Mouse (Mus musculus): ENCODE measurements at regions not wholly inside any gene's neighbourhood (a gene's known extent, or its start where the extent isn't known, plus 50 kb on each side); places are given as distances from the start of the nearest gene placed in this dataset.

GRCm38 (mm10) chr6:53233777-53234176 lies 53.3 kb upstream of the Creb5 start:
- WGBS: 64% methylated on average over 4 of the region's 4 CpGs

GRCm38 (mm10) chr6:53232616-53233015 lies 54.5 kb upstream of the Creb5 start:
- Histone ChIP-seq H3K27me3 (no peaks in the 10 kb centered on the region), H3K36me3 (no peaks in the 10 kb centered on the region), H3K4me3 (no peak overlapping the region), H3K9me3 (replicated peaks) (no peaks in the 10 kb centered on the region), H3K9ac (no peak overlapping the region), H3K27ac (no peak overlapping the region), H3K4me2 (no peak overlapping the region), H3K4me1 (replicated peaks) (no peaks in the 10 kb centered on the region)
- no peak for ATAC-seq (replicated peaks; ENCODE audit: insufficient number of reproducible peaks, insufficient read depth, low FRiP score, low read depth)
- 58% methylated on average over 5 of the region's 5 CpGs for WGBS

More at GRCm38 (mm10) chr6:53233777-53234176, 53.3 kb upstream of the Creb5 start:
- Histone ChIP-seq H3K9me3 (replicated peaks) (no peaks in the 10 kb centered on the region), H3K27me3 (no peaks in the 10 kb centered on the region), H3K27ac (no peak overlapping the region), H3K4me2 (no peak overlapping the region), H3K36me3 (no peaks in the 10 kb centered on the region), H3K4me1 (replicated peaks) (no peaks in the 10 kb centered on the region), H3K9ac (no peak overlapping the region), H3K4me3 (no peak overlapping the region)
- no peak for ATAC-seq (replicated peaks; ENCODE audit: insufficient number of reproducible peaks, insufficient read depth, low FRiP score, low read depth)

GRCm38 (mm10) chr6:53229350-53229749 lies 57.7 kb upstream of the Creb5 start:
- no peaks in the 10 kb centered on the region for H3K9me3 ChIP-seq (replicated peaks)
- H3K27ac ChIP-seq: no peak overlapping the region
- H3K27me3 ChIP-seq: no peaks in the 10 kb centered on the region
- no peak overlapping the region for H3K9ac ChIP-seq
- WGBS: 66% methylated on average over 6 of the region's 6 CpGs
- H3K4me1 ChIP-seq (replicated peaks): no peaks in the 10 kb centered on the region
- no peak for ATAC-seq (replicated peaks; ENCODE audit: insufficient number of reproducible peaks, insufficient read depth, low FRiP score, low read depth)
- no peak overlapping the region for H3K4me3 ChIP-seq
- no peak overlapping the region for H3K4me2 ChIP-seq
- no peaks in the 10 kb centered on the region for H3K36me3 ChIP-seq

GRCm38 (mm10) chr6:53222104-53222503 lies 65.0 kb upstream of the Creb5 start:
- Histone ChIP-seq H3K4me1 (replicated peaks) (0 out of 2 replicates have a peak, but pooled peaks cover 3% of the 10 kb centered on the region), H3K9ac (no peak overlapping the region), H3K4me2 (no peak overlapping the region), H3K27me3 (no peaks in the 10 kb centered on the region), H3K36me3 (no peaks in the 10 kb centered on the region), H3K4me3 (no peak overlapping the region), H3K9me3 (replicated peaks) (no peaks in the 10 kb centered on the region), H3K27ac (no peak overlapping the region)
- WGBS: 49% methylated on average over 8 of the region's 8 CpGs
- ATAC-seq (replicated peaks; ENCODE audit: insufficient number of reproducible peaks, insufficient read depth, low FRiP score, low read depth): no peak

- Histone ChIP-seq H3K4me1 (replicated peaks) (0 out of 2 replicates have a peak, but pooled peaks cover 3% of the 10 kb centered on the region), H3K9me3 (replicated peaks) (no peaks in the 10 kb centered on the region), H3K27ac (no peak overlapping the region), H3K36me3 (no peaks in the 10 kb centered on the region), H3K9ac (no peak overlapping the region), H3K27me3 (no peaks in the 10 kb centered on the region), H3K4me2 (no peak overlapping the region), H3K4me3 (no peak overlapping the region)
- no peak for ATAC-seq (replicated peaks; ENCODE audit: insufficient number of reproducible peaks, insufficient read depth, low FRiP score, low read depth)
- 84% methylated on average over 4 of the region's 4 CpGs for WGBS
Measured at GRCm38 (mm10) chr6:53221668-53222005, 65.4 kb upstream of the Creb5 start.

GRCm38 (mm10) chr6:53220784-53221667 lies 66.0 kb upstream of the Creb5 start:
- no peak overlapping the region for H3K4me3 ChIP-seq
- H3K4me2 ChIP-seq: no peak overlapping the region
- H3K9ac ChIP-seq: no peak overlapping the region
- H3K4me1 ChIP-seq (replicated peaks): 0 out of 2 replicates have a peak, but pooled peaks cover 3% of the 10 kb centered on the region
- 69% methylated on average over 18 of the region's 18 CpGs for WGBS
- ATAC-seq (replicated peaks; ENCODE audit: insufficient number of reproducible peaks, insufficient read depth, low FRiP score, low read depth): no peak
- H3K27me3 ChIP-seq: no peaks in the 10 kb centered on the region
- no peaks in the 10 kb centered on the region for H3K9me3 ChIP-seq (replicated peaks)
- H3K36me3 ChIP-seq: no peaks in the 10 kb centered on the region
- H3K27ac ChIP-seq: no peak overlapping the region

GRCm38 (mm10) chr6:53218871-53219286 lies 68.2 kb upstream of the Creb5 start:
- ATAC-seq (replicated peaks; ENCODE audit: insufficient number of reproducible peaks, insufficient read depth, low FRiP score, low read depth): peak; percentile 50; the same call in 1 of the 2 replicates

GRCm38 (mm10) chr6:53217234-53218015 lies 69.6 kb upstream of the Creb5 start:
- Histone ChIP-seq H3K27ac (no peak overlapping the region), H3K4me2 (no peak overlapping the region), H3K9ac (no peak overlapping the region), H3K9me3 (replicated peaks) (no peaks in the 10 kb centered on the region), H3K4me1 (replicated peaks) (0 out of 2 replicates have a peak, but pooled peaks cover 3% of the 10 kb centered on the region), H3K4me3 (no peak overlapping the region), H3K27me3 (no peaks in the 10 kb centered on the region), H3K36me3 (no peaks in the 10 kb centered on the region)
- 52% methylated on average over 10 of the region's 10 CpGs for WGBS
- ATAC-seq (replicated peaks; ENCODE audit: insufficient number of reproducible peaks, insufficient read depth, low FRiP score, low read depth): 0 out of 2 replicates have a peak, but pooled peaks have one; percentile 31

More at GRCm38 (mm10) chr6:53218871-53219286, 68.2 kb upstream of the Creb5 start:
- Histone ChIP-seq H3K4me2 (no peak overlapping the region), H3K36me3 (no peaks in the 10 kb centered on the region), H3K27ac (no peak overlapping the region), H3K4me3 (no peak overlapping the region), H3K9me3 (replicated peaks) (no peaks in the 10 kb centered on the region), H3K27me3 (no peaks in the 10 kb centered on the region), H3K9ac (no peak overlapping the region), H3K4me1 (replicated peaks) (0 out of 2 replicates have a peak, but pooled peaks cover 3% of the 10 kb centered on the region)
- WGBS: 64% methylated on average over 10 of the region's 10 CpGs

GRCm38 (mm10) chr6:53216715-53217114 lies 70.4 kb upstream of the Creb5 start:
- no peak overlapping the region for H3K4me3 ChIP-seq

GRCm38 (mm10) chr6:53211420-53211819 lies 75.7 kb upstream of the Creb5 start:
- Histone ChIP-seq H3K9me3 (replicated peaks) (no peaks in the 10 kb centered on the region), H3K36me3 (no peaks in the 10 kb centered on the region), H3K4me3 (no peak overlapping the region), H3K4me1 (replicated peaks) (peaks cover 7% of the 10 kb centered on the region; the same call in 1 of the 2 replicates), H3K4me2 (no peak overlapping the region), H3K9ac (no peak overlapping the region), H3K27ac (no peak overlapping the region), H3K27me3 (no peaks in the 10 kb centered on the region)
- no peak for ATAC-seq (replicated peaks; ENCODE audit: insufficient number of reproducible peaks, insufficient read depth, low FRiP score, low read depth)
- 55% methylated on average over 3 of the region's 3 CpGs for WGBS

More at GRCm38 (mm10) chr6:53216715-53217114, 70.4 kb upstream of the Creb5 start:
- Histone ChIP-seq H3K9ac (no peak overlapping the region), H3K27ac (no peak overlapping the region), H3K4me1 (replicated peaks) (peaks cover 7% of the 10 kb centered on the region; the same call in 1 of the 2 replicates), H3K9me3 (replicated peaks) (no peaks in the 10 kb centered on the region), H3K27me3 (no peaks in the 10 kb centered on the region), H3K36me3 (no peaks in the 10 kb centered on the region), H3K4me2 (no peak overlapping the region)
- 69% methylated on average over 2 of the region's 2 CpGs for WGBS
- ATAC-seq (replicated peaks; ENCODE audit: insufficient number of reproducible peaks, insufficient read depth, low FRiP score, low read depth): no peak

- Histone ChIP-seq H3K4me2 (no peak overlapping the region), H3K27ac (no peak overlapping the region), H3K4me1 (replicated peaks) (peaks cover 7% of the 10 kb centered on the region; the same call in 1 of the 2 replicates), H3K36me3 (no peaks in the 10 kb centered on the region), H3K4me3 (no peak overlapping the region), H3K27me3 (no peaks in the 10 kb centered on the region), H3K9me3 (replicated peaks) (no peaks in the 10 kb centered on the region), H3K9ac (no peak overlapping the region)
- no peak for ATAC-seq (replicated peaks; ENCODE audit: insufficient number of reproducible peaks, insufficient read depth, low FRiP score, low read depth)
- WGBS: 43% methylated on average over 6 of the region's 6 CpGs
Measured at GRCm38 (mm10) chr6:53209398-53209797, 77.7 kb upstream of the Creb5 start.
